Mouse (Mus musculus) lung, adult 2 months (tissue): Measurements from ENCODE around the gene Cylc1. TPM values are rescaled to one million over a fixed set of nuclear protein-coding genes. Genes with fewer than 3 reads are reported as not detected.

Experiments used
- DNase-seq: peaks from one replicate; pipeline ENCODE4 v3.0.0; 2022
- H3K4me1 ChIP-seq: fragments of 200-500 bp; 2 replicates; pipeline ENCODE4 v1.6.1; 2011; ENCODE audit warnings: low read length; ENCODE audit not compliant: control insufficient read depth, insufficient read depth
- H3K4me3 ChIP-seq: fragments of 200-500 bp; replicated peaks from 2 replicates; pipeline ENCODE3; 2011; ENCODE audit warnings: low read depth, mild to moderate bottlenecking, control low read depth, low read length; ENCODE audit errors: extremely low read depth
- CTCF ChIP-seq: fragments of 200-500 bp; IDR thresholded peaks from 2 replicates; pipeline ENCODE4 v1.5.1; 2011; ENCODE audit warnings: mild to moderate bottlenecking, low read length, control low read depth; ENCODE audit not compliant: insufficient read depth
- POLR2A ChIP-seq: fragments of 200-500 bp; IDR thresholded peaks from 2 replicates; pipeline ENCODE4 v1.6.1; 2011; ENCODE audit warnings: low read depth, mild to moderate bottlenecking, control low read depth, low read length, borderline replicate concordance; ENCODE audit errors: extremely low read depth
- WGBS: fragments of 180-500 bp; shearing (Covaris S2); methylation state at CpG from one replicate; pipeline ENCODE4 v1.1.7; 2018; 5-methylcytosine and 5-hydroxymethylcytosine counted together
- polyA plus RNA-seq: library from polyadenylated mRNA; depleted of rRNA; stranded (reverse); fragments of >200 nt; gene quantifications from 2 replicates; pipeline ENCODE4 v1.2.3, GENCODE M21; 2012; rRNA removed

Gene Cylc1
- polyA plus RNA-seq: not detected in 2 replicates

DNA sequence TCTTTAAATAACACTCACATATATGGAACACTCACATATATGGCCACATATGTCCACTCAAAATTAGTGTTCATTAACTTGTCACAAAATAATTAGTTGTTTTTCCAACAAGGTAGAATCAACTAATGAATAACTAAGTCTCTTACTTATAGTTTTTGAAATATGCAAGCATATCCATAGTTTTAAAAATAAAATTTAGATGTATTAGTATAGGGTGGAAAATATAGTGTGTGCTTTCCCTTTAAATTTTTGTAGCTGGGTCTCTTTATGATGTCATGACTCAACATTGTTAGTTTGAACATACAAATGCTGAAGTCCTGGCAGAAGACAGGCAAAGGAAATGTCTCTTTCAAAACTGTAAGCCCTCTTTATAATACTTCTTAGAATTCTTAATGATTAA lies at the start of gene Cylc1:
TSS of gene Cylc1 (plus strand) at position 301 of the 400 bp plus-strand sequence.
- no peak within 1 kb of the TSS for H3K4me3 ChIP-seq
- DNase-seq: no peak
- TF ChIP-seq POLR2A (no peak), CTCF (no peak)
- H3K4me1 ChIP-seq: no peaks in the 10 kb centered on the region

GRCm38 (mm10) chrX:111078680-111079079 lies 31.5 kb upstream of the Cylc1 start:
- 73% methylated on average over 8 of the region's 8 CpGs for WGBS
- no peak for DNase-seq
- no peak for TF ChIP-seq CTCF
- no peak for TF ChIP-seq POLR2A
- no peak overlapping the region for H3K4me3 ChIP-seq
- no peaks in the 10 kb centered on the region for H3K4me1 ChIP-seq

DNA sequence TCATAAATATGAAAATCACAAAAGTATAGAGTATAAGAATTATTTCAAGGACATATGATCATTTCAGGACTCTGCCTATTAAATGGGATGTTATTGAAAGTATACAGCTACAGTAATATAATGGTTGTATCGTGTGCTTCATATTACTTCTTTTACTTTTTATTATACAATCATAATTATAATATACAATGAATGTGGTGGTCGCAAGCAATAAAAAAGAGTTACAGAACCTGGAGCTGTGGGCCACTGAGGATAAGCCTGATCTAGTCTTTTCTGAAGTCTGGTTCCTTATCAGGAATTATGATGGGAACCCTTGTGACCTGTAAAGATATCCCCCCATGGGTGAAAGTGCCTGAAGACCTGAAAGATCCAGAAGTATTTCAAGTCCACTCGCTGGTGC lies 57.8 kb downstream of the Cylc1 start, which contains the start of gene Gm10112:
TSS of gene Gm10112 (plus strand) at position 301 of the 400 bp plus-strand sequence.
- WGBS: 82% methylated on average over 3 of the region's 3 CpGs
- TF ChIP-seq POLR2A (no peak), CTCF (no peak)
- H3K4me3 ChIP-seq: no peak within 1 kb of the TSS
- no peak for DNase-seq
- no peaks in the 10 kb centered on the region for H3K4me1 ChIP-seq

Other genes with a start within 250 kb of the Cylc1 start
- gene Gm10112, start 57.9 kb downstream of the Cylc1 start, polyA plus RNA-seq: not detected in 2 replicates